Mouse (Mus musculus): ENCODE results near the gene Mipol1.

GRCm38 (mm10) chr12:57196608-57197362 is 33.4 kb upstream of the Mipol1 start:
- TF ChIP-seq CTCF (IDR thresholded peaks at IDR 0.05; ENCODE audit: control insufficient read depth, insufficient read depth, insufficient read length) (no peak), MAX (IDR thresholded peaks at IDR 0.05) (no peak), USF1 (IDR thresholded peaks at IDR 0.05; ENCODE audit: low read depth) (no peak), MYOG (IDR thresholded peaks at IDR 0.05; ENCODE audit: control insufficient read depth, extremely low read depth, insufficient read length) (no peak), FOSL1 (IDR thresholded peaks at IDR 0.05; ENCODE audit: insufficient read depth, low read length, poor library complexity, severe bottlenecking) (no peak)
